Mouse (Mus musculus): ENCODE measurements at regions not wholly inside any gene's neighbourhood (a gene's known extent, or its start where the extent isn't known, plus 50 kb on each side); places are given as distances from the start of the nearest gene placed in this dataset.

DNA sequence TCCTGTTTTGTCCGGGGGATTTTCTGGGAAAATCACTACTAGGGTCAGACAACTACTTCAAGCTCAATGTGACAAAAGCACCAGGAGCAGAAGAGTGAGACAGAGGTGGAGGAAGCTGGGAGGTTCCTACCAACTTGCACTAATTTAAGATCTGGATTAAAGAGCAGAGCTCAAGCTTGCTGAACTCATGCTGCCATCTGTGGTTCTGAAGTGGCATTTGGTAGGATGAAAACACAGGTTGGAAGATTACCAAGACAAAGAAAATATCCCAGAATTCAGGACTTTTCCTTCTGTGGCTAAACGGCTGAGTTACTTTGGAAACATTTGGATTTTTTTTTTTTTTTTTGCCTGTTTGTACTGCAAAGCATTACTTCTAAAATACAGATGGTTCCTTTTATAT, 190.9 kb downstream of the Plppr4 start:
- TF ChIP-seq CTCF (conservative IDR thresholded peaks at IDR 0.05; ENCODE audit: insufficient read depth, insufficient read length, low read depth, low read length) (no peak), POLR2A (IDR thresholded peaks at IDR 0.05; ENCODE audit: low read depth, low read length) (no peak)

All from kidney, adult 2 months (tissue).